In the genomic region with DNA sequence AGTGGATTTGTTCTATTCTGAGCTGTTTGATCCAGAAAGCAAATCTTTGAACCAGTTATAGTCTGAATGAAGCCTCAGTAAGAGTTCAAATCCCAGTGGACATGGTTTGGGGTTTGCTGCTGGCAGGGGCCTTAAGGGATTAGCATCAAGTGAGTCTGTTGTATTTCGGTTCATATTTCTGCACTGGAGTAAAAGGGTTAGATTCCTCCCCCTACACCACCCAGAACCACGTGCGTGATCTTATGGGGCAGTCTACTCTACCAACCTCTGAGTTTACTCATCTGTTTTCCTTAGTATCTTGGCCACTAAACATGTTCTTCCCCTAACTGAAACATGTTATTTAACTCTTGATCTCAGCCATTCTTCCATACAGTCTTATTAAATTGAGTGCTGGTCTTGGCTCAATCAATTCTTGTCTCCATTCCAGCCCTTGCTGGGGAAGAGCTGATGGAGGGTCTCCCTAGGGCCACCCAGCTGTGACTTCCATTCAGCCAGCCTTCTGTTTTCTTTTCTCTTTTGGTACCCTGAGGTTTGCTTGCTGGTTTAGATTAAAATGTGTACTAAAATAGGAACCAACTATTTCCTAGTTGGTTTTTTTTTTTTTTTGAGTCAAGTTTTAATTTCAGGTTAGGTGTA, we compare ENCODE assay signal across 24 mouse cellular contexts. TPM values are rescaled to one million over a fixed set of nuclear protein-coding genes. Genes with fewer than 3 reads are reported as not detected.
A peak's percentile ranks its signal among the peaks of the same experiment; 100 is the strongest.
DNase-seq lines count a peak whose midpoint lies in the region; ATAC-seq and TF ChIP-seq lines count a peak whose summit lies in the region.
"Had no signal": no experiment of that assay in that cellular context is flagged by ENCODE, and none has a peak within 500 bp of the region (broad histone marks: within the 10 kb centered on the region; RNA-seq: fewer than 3 reads in every experiment).

No protein-coding gene starts in this region.

- intact Hi-C loops in left cerebral cortex, adult 2 months (cut with DNase I) = no loop called here

- ATAC-seq in limb, embryonic 14.5 days (ENCODE audit: low FRiP score, low read depth) = peak; percentile 26; the same call in 1 of the 2 replicates
- ATAC-seq in embryonic facial prominence, embryonic 14.5 days (ENCODE audit: low read depth) = peak; percentile 88
- ATAC-seq in embryonic facial prominence, embryonic 15.5 days (ENCODE audit: insufficient number of reproducible peaks, low FRiP score, low TSS enrichment, low read depth) = peak; percentile 89
- ATAC-seq: forebrain, embryonic 14.5 days; forebrain, embryonic 16.5 days had no signal

- H3K27me3 ChIP-seq in limb, embryonic 14.5 days (ENCODE audit: control insufficient read depth, insufficient read depth, low read length) = no peaks in the 10 kb centered on the region
- no peaks in the 10 kb centered on the region for H3K27me3 ChIP-seq in limb, embryonic 10.5 days (ENCODE audit: low read depth, poor library complexity, severe bottlenecking)
- H3K27me3 ChIP-seq in embryonic facial prominence, embryonic 14.5 days (replicated peaks; ENCODE audit: control insufficient read depth, insufficient read depth, low read length) = no peaks in the 10 kb centered on the region
- H3K27me3 ChIP-seq in embryonic facial prominence, embryonic 15.5 days = no peaks in the 10 kb centered on the region
- H3K27me3 ChIP-seq: embryonic facial prominence, embryonic 12.5 days; forebrain, embryonic 12.5 days had no signal

- peaks cover 4% of the 10 kb centered on the region; the same call in 1 of the 2 replicates for H3K4me1 ChIP-seq in limb, embryonic 14.5 days (ENCODE audit: control insufficient read depth, insufficient read depth, low read length)
- H3K4me1 ChIP-seq in limb, embryonic 10.5 days = no peaks in the 10 kb centered on the region
- H3K4me1 ChIP-seq in embryonic facial prominence, embryonic 14.5 days (ENCODE audit: control insufficient read depth, insufficient read depth, low read length) = peaks cover 10% of the 10 kb centered on the region
- H3K4me1 ChIP-seq in embryonic facial prominence, embryonic 15.5 days = peaks cover 18% of the 10 kb centered on the region
- H3K4me1 ChIP-seq: forebrain, embryonic 10.5 days; forebrain, embryonic 12.5 days had no signal

- H3K36me3 ChIP-seq in limb, embryonic 14.5 days (ENCODE audit: control insufficient read depth, insufficient read depth, low read length) = peaks cover 6% of the 10 kb centered on the region
- no peaks in the 10 kb centered on the region for H3K36me3 ChIP-seq in limb, embryonic 10.5 days
- H3K36me3 ChIP-seq in embryonic facial prominence, embryonic 14.5 days (ENCODE audit: control insufficient read depth, insufficient read depth, low read length) = 0 out of 2 replicates have a peak, but pooled peaks cover 6% of the 10 kb centered on the region
- H3K36me3 ChIP-seq in embryonic facial prominence, embryonic 15.5 days = peaks cover 11% of the 10 kb centered on the region
- H3K36me3 ChIP-seq: embryonic facial prominence, embryonic 12.5 days; forebrain, embryonic 10.5 days; forebrain, embryonic 12.5 days had no signal

- TF ChIP-seq CTCF in left cerebral cortex, adult 2 months (IDR thresholded peaks at IDR 0.05) = no peak

- WGBS in limb, embryonic 14.5 days = 61% methylated on average over 3 of the region's 3 CpGs
- 87% methylated on average over 3 of the region's 3 CpGs for WGBS in limb, embryonic 10.5 days
- WGBS in embryonic facial prominence, embryonic 14.5 days = 35% methylated on average over 3 of the region's 3 CpGs
- WGBS in embryonic facial prominence, embryonic 15.5 days = 37% methylated on average over 3 of the region's 3 CpGs

- no peaks in the 10 kb centered on the region for H3K9me3 ChIP-seq in limb, embryonic 14.5 days (ENCODE audit: control insufficient read depth, low read length)
- H3K9me3 ChIP-seq in limb, embryonic 10.5 days (replicated peaks) = no peaks in the 10 kb centered on the region
- H3K9me3 ChIP-seq in embryonic facial prominence, embryonic 14.5 days (ENCODE audit: control insufficient read depth, low read length) = no peaks in the 10 kb centered on the region
- no peaks in the 10 kb centered on the region for H3K9me3 ChIP-seq in embryonic facial prominence, embryonic 15.5 days (replicated peaks)
- H3K9me3 ChIP-seq: embryonic facial prominence, embryonic 12.5 days; forebrain, embryonic 10.5 days; forebrain, embryonic 12.5 days had no signal

- H3K9ac ChIP-seq in limb, embryonic 14.5 days (ENCODE audit: low read depth, low read length, severe bottlenecking) = no peak overlapping the region
- no peak overlapping the region for H3K9ac ChIP-seq in embryonic facial prominence, embryonic 14.5 days (ENCODE audit: low read depth, low read length)
- H3K9ac ChIP-seq in embryonic facial prominence, embryonic 15.5 days = no peak overlapping the region
- H3K9ac ChIP-seq: embryonic facial prominence, embryonic 12.5 days; forebrain, embryonic 12.5 days had no signal

- H3K4me2 ChIP-seq in limb, embryonic 14.5 days (replicated peaks; ENCODE audit: low read depth, low read length, severe bottlenecking) = no peak overlapping the region
- H3K4me2 ChIP-seq in embryonic facial prominence, embryonic 14.5 days (ENCODE audit: low read depth, low read length) = no peak overlapping the region
- no peak overlapping the region for H3K4me2 ChIP-seq in embryonic facial prominence, embryonic 15.5 days (replicated peaks)
- H3K4me2 ChIP-seq: embryonic facial prominence, embryonic 12.5 days; forebrain, embryonic 12.5 days had no signal

- TF ChIP-seq POLR2A in limb, embryonic 14.5 days (IDR thresholded peaks at IDR 0.05; ENCODE audit: borderline replicate concordance, extremely low read depth, insufficient read depth, insufficient read length) = no peak

- DNase-seq in limb, embryonic 14.5 days (ENCODE audit: low spot score) = no peak
- DNase-seq in limb, embryonic 10.5 days (ENCODE audit: low spot score) = no peak
- DNase-seq in embryonic facial prominence, embryonic 14.5 days (ENCODE audit: low spot score) = peak; percentile 85
- no peak for DNase-seq in ovary, postnatal 36 days (ENCODE audit: low spot score)
- no peak for DNase-seq in left cerebral cortex, adult 2 months (ENCODE audit: extremely low spot score in 1 of 2, low spot score in 2 of 2)
- DNase-seq: adrenal gland, adult 2 months; adrenal gland, postnatal 10 days; adrenal gland, postnatal 25 days; cerebellum, adult 11 months; cerebellum, adult 18-20 months; cerebellum, adult 8-10 months; cerebellum, adult 9-11 months; cerebellum, postnatal 14 days; cerebellum, postnatal 36 days; embryo, embryonic 11 days had no signal

- no peak overlapping the region for H3K27ac ChIP-seq in limb, embryonic 14.5 days (replicated peaks; ENCODE audit: low read depth, low read length)
- no peak overlapping the region for H3K27ac ChIP-seq in limb, embryonic 10.5 days
- H3K27ac ChIP-seq in embryonic facial prominence, embryonic 14.5 days (replicated peaks; ENCODE audit: low read depth, low read length) = peak overlapping the region; percentile 70
- H3K27ac ChIP-seq in embryonic facial prominence, embryonic 15.5 days (replicated peaks) = peak overlapping the region; percentile 51; the same call in 1 of the 2 replicates
- H3K27ac ChIP-seq in left cerebral cortex, adult 2 months = no peak overlapping the region
- H3K27ac ChIP-seq: embryonic facial prominence, embryonic 12.5 days; forebrain, embryonic 10.5 days; forebrain, embryonic 12.5 days had no signal

- H3K4me3 ChIP-seq in limb, embryonic 14.5 days (replicated peaks; ENCODE audit: low read length) = no peak overlapping the region
- H3K4me3 ChIP-seq in limb, embryonic 10.5 days = no peak overlapping the region
- no peak overlapping the region for H3K4me3 ChIP-seq in embryonic facial prominence, embryonic 14.5 days (ENCODE audit: low read depth, low read length)
- H3K4me3 ChIP-seq in embryonic facial prominence, embryonic 15.5 days (replicated peaks) = no peak overlapping the region
- H3K4me3 ChIP-seq in left cerebral cortex, adult 2 months = no peak overlapping the region
- H3K4me3 ChIP-seq: embryonic facial prominence, embryonic 12.5 days; erythroblast, embryonic 14.5 days; forebrain, embryonic 10.5 days; forebrain, embryonic 12.5 days had no signal

RNA-seq across cellular contexts. Expression of a gene that starts 11.3 kb away (rescaled TPM):
- 9.5 and 10.6 TPM in 2 replicates for polyA plus RNA-seq in limb, embryonic 14.5 days (2012; rRNA removed)
- 8.7 and 9.3 TPM in 2 replicates for polyA plus RNA-seq in limb, embryonic 14.5 days (2014; fragmentation: Nextera tagmentation; extraction: Ambion mirVana)
- 1.0 and 1.6 TPM in 2 replicates for polyA plus RNA-seq in limb, embryonic 10.5 days (2016; fragmentation: Nextera tagmentation; extraction: Ambion mirVana)
- 12.8 and 13.6 TPM in 2 replicates for polyA plus RNA-seq in embryonic facial prominence, embryonic 14.5 days (2014; fragmentation: Nextera tagmentation; extraction: Ambion mirVana)
- 8.7 and 9.2 TPM in 2 replicates for polyA plus RNA-seq in embryonic facial prominence, embryonic 15.5 days (2015; fragmentation: Nextera tagmentation; extraction: Ambion mirVana)
- total RNA-seq in left cerebral cortex, adult 2 months (2021) = under 1 TPM; 0.48 to 0.58 TPM
- total RNA-seq: MEL had no signal

RNA-seq across cellular contexts. Expression of a gene that starts 38.1 kb away (rescaled TPM):
- 0.72 and 0.93 TPM in 2 replicates for polyA plus RNA-seq in limb, embryonic 14.5 days (2012; rRNA removed)
- polyA plus RNA-seq in limb, embryonic 14.5 days (2014; fragmentation: Nextera tagmentation; extraction: Ambion mirVana) = 0.81 and 0.88 TPM in 2 replicates
- 0.05 and 0.15 TPM in 2 replicates for polyA plus RNA-seq in limb, embryonic 10.5 days (2016; fragmentation: Nextera tagmentation; extraction: Ambion mirVana)
- 1.2 and 1.6 TPM in 2 replicates for polyA plus RNA-seq in embryonic facial prominence, embryonic 14.5 days (2014; fragmentation: Nextera tagmentation; extraction: Ambion mirVana)
- polyA plus RNA-seq in embryonic facial prominence, embryonic 15.5 days (2015; fragmentation: Nextera tagmentation; extraction: Ambion mirVana) = 2.7 and 2.9 TPM in 2 replicates
- 1 to 10 TPM; 3.1 to 3.8 TPM for total RNA-seq in left cerebral cortex, adult 2 months (2021)
- total RNA-seq: adrenal gland, adult 2 months; adrenal gland, postnatal 10 days; adrenal gland, postnatal 25 days; common myeloid progenitor, adult 5-6 weeks; MEL had no signal
- polyA plus RNA-seq: adrenal gland, adult 2 months; erythroblast, embryonic 14.5 days had no signal

Comparison
In these comparisons a context has a peak if more than half of its experiments do, and no peak if none do; other contexts are left out.
1. ATAC-seq: peak in every context shown above with its lines; median percentile 89 in embryonic facial prominence, embryonic 15.5 days; 88 in embryonic facial prominence, embryonic 14.5 days; 26 in limb, embryonic 14.5 days.
2. H3K27ac ChIP-seq: peak in embryonic facial prominence, embryonic 14.5 days (single experiment) and embryonic facial prominence, embryonic 15.5 days (single experiment); none in limb, embryonic 14.5 days (single experiment), limb, embryonic 10.5 days (single experiment) and left cerebral cortex, adult 2 months (single experiment).